Mouse (Mus musculus): ENCODE data around the gene Pgm5. TPM values are rescaled to one million over a fixed set of nuclear protein-coding genes. Genes with fewer than 3 reads are reported as not detected.
A peak's percentile ranks its signal among the peaks of the same experiment; 100 is the strongest.

Pgm5 gene
- polyA plus RNA-seq, 1 experiment from 2014 or later, result 5.3 TPM

GRCm38 (mm10) chr19:24677242-24677984 is 184.2 kb downstream of the Pgm5 start:
- Histone ChIP-seq H3K9me3 (no peaks in the 10 kb centered on the region), H3K4me1 (peaks cover 42% of the 10 kb centered on the region), H3K27ac (replicated peaks) (0 out of 2 replicates have a peak overlapping the region, but pooled peaks have one; percentile 10), H3K4me2 (no peak overlapping the region), H3K4me3 (no peak overlapping the region), H3K27me3 (replicated peaks) (no peaks in the 10 kb centered on the region), H3K9ac (no peak overlapping the region), H3K36me3 (0 out of 2 replicates have a peak, but pooled peaks cover 11% of the 10 kb centered on the region)
- no peak for ATAC-seq (ENCODE audit: extremely low read depth, insufficient number of reproducible peaks, low FRiP score, low TSS enrichment)
- WGBS, result 63% methylated on average over 8 of the region's 8 CpGs

GRCm38 (mm10) chr19:24676429-24676828 is 185.2 kb downstream of the Pgm5 start:
- ATAC-seq (ENCODE audit: extremely low read depth, insufficient number of reproducible peaks, low FRiP score, low TSS enrichment), result no peak
- H3K4me2 ChIP-seq, result no peak overlapping the region
- H3K9me3 ChIP-seq, result no peaks in the 10 kb centered on the region
- H3K4me1 ChIP-seq, result peaks cover 50% of the 10 kb centered on the region
- H3K9ac ChIP-seq, result no peak overlapping the region
- 0 out of 2 replicates have a peak, but pooled peaks cover 11% of the 10 kb centered on the region for H3K36me3 ChIP-seq
- no peaks in the 10 kb centered on the region for H3K27me3 ChIP-seq (replicated peaks)
- H3K4me3 ChIP-seq, result no peak overlapping the region
- WGBS, result 49% methylated on average over 7 of the region's 7 CpGs
- H3K27ac ChIP-seq (replicated peaks), result 0 out of 2 replicates have a peak overlapping the region, but pooled peaks have one; percentile 28

GRCm38 (mm10) chr19:24673762-24674161 is 187.9 kb downstream of the Pgm5 start, which contains the start of gene Tmem252:
TSS of gene Tmem252 (plus strand) at chr19:24674008.
- no peaks in the 10 kb centered on the region for H3K27me3 ChIP-seq (replicated peaks)
- no peaks in the 10 kb centered on the region for H3K36me3 ChIP-seq
- H3K9me3 ChIP-seq, result no peaks in the 10 kb centered on the region
- H3K4me2 ChIP-seq, result no peak within 1 kb of the TSS
- H3K4me1 ChIP-seq, result peaks cover 56% of the 10 kb centered on the region
- H3K9ac ChIP-seq, result no peak within 1 kb of the TSS
- WGBS, result 58% methylated on average over 4 of the region's 4 CpGs
- peak within 1 kb of the TSS; percentile 32 for H3K27ac ChIP-seq (replicated peaks)
- no peak within 1 kb of the TSS for H3K4me3 ChIP-seq
- ATAC-seq (ENCODE audit: extremely low read depth, insufficient number of reproducible peaks, low FRiP score, low TSS enrichment), result no peak

GRCm38 (mm10) chr19:24673331-24673730 is 188.3 kb downstream of the Pgm5 start:
- Histone ChIP-seq H3K4me2 (no peak overlapping the region), H3K27me3 (replicated peaks) (no peaks in the 10 kb centered on the region), H3K9me3 (no peaks in the 10 kb centered on the region), H3K4me1 (peaks cover 53% of the 10 kb centered on the region), H3K36me3 (no peaks in the 10 kb centered on the region), H3K9ac (no peak overlapping the region), H3K27ac (replicated peaks) (peak overlapping the region; percentile 32; the same call in 1 of the 2 replicates), H3K4me3 (no peak overlapping the region)
- 69% methylated on average over 10 of the region's 10 CpGs for WGBS
- no peak for ATAC-seq (ENCODE audit: extremely low read depth, insufficient number of reproducible peaks, low FRiP score, low TSS enrichment)

- Histone ChIP-seq H3K9ac (no peak overlapping the region), H3K27me3 (replicated peaks) (no peaks in the 10 kb centered on the region), H3K4me1 (peaks cover 51% of the 10 kb centered on the region), H3K4me2 (no peak overlapping the region), H3K4me3 (no peak overlapping the region), H3K9me3 (no peaks in the 10 kb centered on the region), H3K36me3 (no peaks in the 10 kb centered on the region), H3K27ac (replicated peaks) (peak overlapping the region; percentile 64)
- no peak for ATAC-seq (ENCODE audit: extremely low read depth, insufficient number of reproducible peaks, low FRiP score, low TSS enrichment)
- WGBS, result 54% methylated on average over 10 of the region's 10 CpGs
Measured at GRCm38 (mm10) chr19:24672366-24672960, 189.2 kb downstream of the Pgm5 start.

GRCm38 (mm10) chr19:24671571-24671970 is 190.1 kb downstream of the Pgm5 start:
- WGBS, result 43% methylated on average over 3 of the region's 3 CpGs
- no peak for ATAC-seq (ENCODE audit: extremely low read depth, insufficient number of reproducible peaks, low FRiP score, low TSS enrichment)

GRCm38 (mm10) chr19:24667527-24667926 is 194.1 kb downstream of the Pgm5 start:
- WGBS, result 81% methylated on average over 3 of the region's 3 CpGs

More at GRCm38 (mm10) chr19:24671571-24671970, 190.1 kb downstream of the Pgm5 start:
- Histone ChIP-seq H3K4me1 (peaks cover 42% of the 10 kb centered on the region), H3K27me3 (replicated peaks) (no peaks in the 10 kb centered on the region), H3K9me3 (no peaks in the 10 kb centered on the region), H3K4me3 (no peak overlapping the region), H3K9ac (no peak overlapping the region), H3K4me2 (no peak overlapping the region), H3K36me3 (no peaks in the 10 kb centered on the region), H3K27ac (replicated peaks) (peak overlapping the region; percentile 64)

GRCm38 (mm10) chr19:24665771-24666170 is 195.9 kb downstream of the Pgm5 start:
- no peak overlapping the region for H3K4me3 ChIP-seq
- WGBS, result 73% methylated on average over 11 of the region's 11 CpGs
- H3K4me2 ChIP-seq, result no peak overlapping the region
- H3K27ac ChIP-seq (replicated peaks), result no peak overlapping the region
- no peak overlapping the region for H3K9ac ChIP-seq
- no peaks in the 10 kb centered on the region for H3K36me3 ChIP-seq
- no peaks in the 10 kb centered on the region for H3K27me3 ChIP-seq (replicated peaks)
- ATAC-seq (ENCODE audit: extremely low read depth, insufficient number of reproducible peaks, low FRiP score, low TSS enrichment), result no peak
- H3K4me1 ChIP-seq, result peaks cover 3% of the 10 kb centered on the region; the same call in 1 of the 2 replicates
- H3K9me3 ChIP-seq, result no peaks in the 10 kb centered on the region

More at GRCm38 (mm10) chr19:24667527-24667926, 194.1 kb downstream of the Pgm5 start:
- ATAC-seq (ENCODE audit: extremely low read depth, insufficient number of reproducible peaks, low FRiP score, low TSS enrichment), result no peak
- Histone ChIP-seq H3K27ac (replicated peaks) (no peak overlapping the region), H3K27me3 (replicated peaks) (no peaks in the 10 kb centered on the region), H3K9ac (no peak overlapping the region), H3K4me3 (no peak overlapping the region), H3K9me3 (no peaks in the 10 kb centered on the region), H3K4me2 (no peak overlapping the region), H3K36me3 (no peaks in the 10 kb centered on the region), H3K4me1 (peaks cover 21% of the 10 kb centered on the region)

- 94% methylated on average over 2 of the region's 2 CpGs for WGBS
- Histone ChIP-seq H3K4me2 (no peak overlapping the region), H3K9me3 (no peaks in the 10 kb centered on the region), H3K36me3 (no peaks in the 10 kb centered on the region), H3K4me1 (peaks cover 6% of the 10 kb centered on the region), H3K27me3 (replicated peaks) (no peaks in the 10 kb centered on the region), H3K4me3 (no peak overlapping the region), H3K27ac (replicated peaks) (no peak overlapping the region), H3K9ac (no peak overlapping the region)
- ATAC-seq (ENCODE audit: extremely low read depth, insufficient number of reproducible peaks, low FRiP score, low TSS enrichment), result no peak
Measured at GRCm38 (mm10) chr19:24662346-24662745, 199.3 kb downstream of the Pgm5 start.

GRCm38 (mm10) chr19:24656981-24657380 is 204.7 kb downstream of the Pgm5 start:
- H3K27ac ChIP-seq (replicated peaks), result no peak overlapping the region
- H3K27me3 ChIP-seq (replicated peaks), result no peaks in the 10 kb centered on the region
- WGBS, result 39% methylated on average over 3 of the region's 3 CpGs
- H3K4me3 ChIP-seq, result no peak overlapping the region
- H3K36me3 ChIP-seq, result no peaks in the 10 kb centered on the region
- H3K9ac ChIP-seq, result no peak overlapping the region
- no peaks in the 10 kb centered on the region for H3K9me3 ChIP-seq
- H3K4me2 ChIP-seq, result no peak overlapping the region
- peaks cover 31% of the 10 kb centered on the region for H3K4me1 ChIP-seq
- no peak for ATAC-seq (ENCODE audit: extremely low read depth, insufficient number of reproducible peaks, low FRiP score, low TSS enrichment)

- Histone ChIP-seq H3K36me3 (no peaks in the 10 kb centered on the region), H3K4me1 (peaks cover 27% of the 10 kb centered on the region), H3K4me3 (peak overlapping the region; percentile 18), H3K9me3 (no peaks in the 10 kb centered on the region), H3K27me3 (replicated peaks) (no peaks in the 10 kb centered on the region), H3K27ac (replicated peaks) (peak overlapping the region; percentile 53), H3K4me2 (peak overlapping the region; percentile 56), H3K9ac (0 out of 2 replicates have a peak overlapping the region, but pooled peaks have one; percentile 14)
- ATAC-seq (ENCODE audit: extremely low read depth, insufficient number of reproducible peaks, low FRiP score, low TSS enrichment), result no peak
- WGBS, result 32% methylated on average over 9 of the region's 9 CpGs
Measured at GRCm38 (mm10) chr19:24653230-24653799, 208.3 kb downstream of the Pgm5 start.
